Mouse (Mus musculus) adrenal gland, postnatal 10 days (tissue): Measurements from ENCODE around the gene Hist1h4k. TPM values are rescaled to one million over a fixed set of nuclear protein-coding genes. Genes with fewer than 3 reads are reported as not detected.
A peak's percentile ranks its signal among the peaks of the same experiment; 100 is the strongest.
"Not testable (repeated sequence)": the region's sequence is repeated elsewhere in the genome, so short reads cannot be mapped to it uniquely, and the experiment has no call there.

Experiments used
- DNase-seq: peaks from one replicate; pipeline ENCODE4 v3.0.0; 2021; ENCODE audit warnings: mixed read lengths
- total RNA-seq, 2 experiments: library from RNA; stranded (reverse); gene quantifications; 2 replicates each; pipeline ENCODE4 v1.2.3; 2021

Gene Hist1h4k
- total RNA-seq, 2 experiments from 2014 or later: 688 to 818 TPM

DNA sequence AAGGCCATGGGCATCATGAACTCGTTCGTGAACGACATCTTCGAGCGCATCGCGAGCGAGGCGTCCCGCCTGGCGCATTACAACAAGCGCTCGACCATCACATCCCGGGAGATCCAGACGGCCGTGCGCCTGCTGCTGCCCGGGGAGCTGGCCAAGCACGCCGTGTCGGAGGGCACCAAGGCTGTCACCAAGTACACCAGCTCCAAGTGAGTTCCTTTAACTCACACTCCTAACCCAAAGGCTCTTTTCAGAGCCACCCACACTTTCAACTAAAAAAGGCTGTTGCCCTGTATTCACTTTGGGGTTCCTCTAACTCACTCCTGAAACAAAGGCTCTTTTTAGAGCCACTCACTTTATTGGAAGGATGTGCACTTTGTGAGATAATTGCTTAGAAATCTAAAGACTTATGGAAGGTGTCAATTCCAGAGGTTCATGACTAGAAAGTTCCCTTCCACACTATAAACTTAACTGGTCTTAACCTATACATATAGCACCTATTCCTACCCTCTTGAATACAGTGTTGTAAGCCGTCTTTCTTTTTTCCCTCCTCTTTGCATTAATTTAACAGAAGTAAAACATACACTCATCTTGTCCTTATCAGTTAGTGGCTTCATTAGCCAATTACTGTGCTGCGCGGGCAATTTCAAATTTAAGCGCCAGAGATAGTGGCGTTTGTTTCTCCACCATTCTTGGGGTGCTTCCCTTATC is 4.1 kb upstream of the Hist1h4k start:
- peak; percentile 65 for DNase-seq

DNA sequence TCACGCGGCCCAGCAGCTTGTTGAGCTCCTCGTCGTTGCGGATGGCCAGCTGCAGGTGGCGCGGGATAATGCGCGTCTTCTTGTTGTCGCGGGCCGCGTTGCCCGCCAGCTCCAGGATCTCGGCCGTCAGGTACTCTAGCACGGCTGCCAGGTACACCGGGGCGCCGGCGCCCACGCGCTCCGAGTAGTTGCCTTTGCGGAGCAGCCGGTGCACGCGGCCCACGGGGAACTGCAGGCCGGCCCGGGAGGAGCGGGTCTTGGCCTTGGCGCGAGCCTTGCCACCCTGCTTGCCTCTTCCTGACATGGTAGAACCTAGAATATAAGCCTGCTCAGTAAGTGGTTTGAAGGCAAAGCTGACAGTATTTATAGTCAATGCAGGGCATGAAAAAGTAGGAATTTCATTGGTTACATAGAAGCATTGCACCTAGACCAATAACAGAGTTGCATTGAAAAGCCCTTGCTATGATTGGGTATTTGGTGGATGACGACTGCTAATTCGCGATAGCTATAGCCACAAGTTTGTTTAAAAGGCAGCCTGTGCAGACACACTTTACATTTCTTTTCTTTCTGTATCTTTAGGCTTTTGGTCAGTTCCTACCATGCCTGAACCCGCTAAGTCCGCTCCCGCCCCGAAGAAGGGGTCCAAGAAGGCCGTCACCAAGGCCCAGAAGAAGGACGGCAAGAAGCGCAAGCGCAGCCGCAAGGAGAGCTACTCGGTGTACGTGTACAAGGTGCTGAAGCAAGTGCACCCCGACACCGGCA is 3.4 kb upstream of the Hist1h4k start, which contains the start of the genes Hist1h2ak and Hist1h2bn:
Gene Hist1h2ak, minus strand, starts transcription at position 304 of the 762 bp plus-strand sequence.
Gene Hist1h2bn, plus strand, starts transcription at position 600 of the 762 bp plus-strand sequence.
- peak; percentile 80 for DNase-seq

DNA sequence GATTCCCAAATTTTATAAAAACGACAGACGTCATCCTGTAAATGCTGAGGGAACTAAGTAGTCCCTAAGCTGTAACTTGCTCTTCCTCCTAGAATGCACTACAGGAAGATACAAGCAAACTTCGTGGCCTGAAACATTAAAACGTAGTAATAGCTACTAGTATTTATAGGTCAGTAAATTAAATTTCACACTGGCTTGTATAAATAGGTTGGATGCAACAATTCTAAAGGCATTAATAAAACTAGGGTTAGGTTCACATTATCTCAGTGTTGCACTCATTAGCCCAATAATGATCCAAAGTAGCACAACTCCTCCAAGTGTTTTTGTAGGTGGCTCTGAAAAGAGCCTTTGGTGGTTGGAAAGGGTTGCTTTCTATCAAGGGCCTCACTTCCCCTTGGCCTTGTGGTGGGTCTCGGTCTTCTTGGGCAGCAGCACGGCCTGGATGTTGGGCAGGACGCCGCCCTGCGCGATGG is 2.8 kb upstream of the Hist1h4k start:
- no peak for DNase-seq

DNA sequence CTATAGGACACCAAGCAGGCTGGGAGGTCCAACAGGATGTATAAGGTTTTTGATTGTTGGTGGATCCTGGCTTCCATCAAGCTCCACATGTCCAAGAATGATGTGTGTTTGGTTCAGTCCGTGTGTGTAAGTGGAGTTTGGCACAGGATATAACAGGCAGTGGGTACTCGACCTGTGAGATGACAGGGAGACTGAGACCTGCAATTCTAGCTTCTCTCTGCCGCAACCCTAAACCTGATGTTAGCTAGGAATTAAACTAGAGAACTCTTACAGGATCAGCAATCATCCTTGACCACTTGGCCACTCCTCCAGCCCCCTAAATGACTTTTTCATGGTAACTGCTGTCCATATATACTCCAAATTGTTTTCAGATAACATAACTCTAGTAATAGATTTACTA is 2.1 kb upstream of the Hist1h4k start:
- no peak for DNase-seq

DNA sequence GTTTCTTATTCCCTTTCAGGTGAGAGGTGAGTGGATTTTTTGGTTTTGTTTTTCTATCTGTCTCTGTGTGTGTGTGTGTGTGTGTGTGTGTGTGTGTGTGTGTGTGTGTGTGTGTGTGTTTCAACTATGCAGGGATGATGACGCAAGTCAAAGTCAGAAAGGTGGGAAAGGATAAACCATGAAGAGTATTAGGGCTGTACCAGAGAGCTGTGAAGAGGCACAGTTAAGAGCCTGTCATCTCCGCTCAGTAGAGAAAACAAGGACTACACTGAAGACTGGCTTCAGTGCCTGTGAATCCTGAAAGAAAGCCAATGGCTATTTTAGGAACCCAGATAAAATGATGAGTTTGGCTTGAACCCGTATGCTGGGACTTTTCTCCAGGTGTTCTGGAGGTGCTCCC is 1.5 kb upstream of the Hist1h4k start:
- no peak for DNase-seq

DNA sequence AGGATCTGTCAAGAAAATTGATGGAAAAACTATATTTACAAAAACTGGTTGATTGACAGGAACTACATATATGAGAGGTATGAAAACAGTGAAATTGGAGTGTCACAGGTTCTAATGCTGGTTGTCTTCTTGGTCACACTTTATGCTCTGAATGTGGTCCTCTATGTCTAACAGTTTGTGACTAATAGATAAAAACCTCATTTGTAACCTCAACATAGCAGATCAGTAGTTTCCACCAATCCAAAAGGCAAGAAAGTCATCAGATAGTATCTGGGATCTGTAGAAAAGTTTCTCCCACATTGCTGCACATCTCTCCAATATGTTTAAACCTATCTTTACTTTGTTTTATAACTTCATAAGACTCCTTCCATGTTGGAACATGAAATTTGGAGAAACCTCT is 1.1 kb upstream of the Hist1h4k start:
- no peak for DNase-seq

DNA sequence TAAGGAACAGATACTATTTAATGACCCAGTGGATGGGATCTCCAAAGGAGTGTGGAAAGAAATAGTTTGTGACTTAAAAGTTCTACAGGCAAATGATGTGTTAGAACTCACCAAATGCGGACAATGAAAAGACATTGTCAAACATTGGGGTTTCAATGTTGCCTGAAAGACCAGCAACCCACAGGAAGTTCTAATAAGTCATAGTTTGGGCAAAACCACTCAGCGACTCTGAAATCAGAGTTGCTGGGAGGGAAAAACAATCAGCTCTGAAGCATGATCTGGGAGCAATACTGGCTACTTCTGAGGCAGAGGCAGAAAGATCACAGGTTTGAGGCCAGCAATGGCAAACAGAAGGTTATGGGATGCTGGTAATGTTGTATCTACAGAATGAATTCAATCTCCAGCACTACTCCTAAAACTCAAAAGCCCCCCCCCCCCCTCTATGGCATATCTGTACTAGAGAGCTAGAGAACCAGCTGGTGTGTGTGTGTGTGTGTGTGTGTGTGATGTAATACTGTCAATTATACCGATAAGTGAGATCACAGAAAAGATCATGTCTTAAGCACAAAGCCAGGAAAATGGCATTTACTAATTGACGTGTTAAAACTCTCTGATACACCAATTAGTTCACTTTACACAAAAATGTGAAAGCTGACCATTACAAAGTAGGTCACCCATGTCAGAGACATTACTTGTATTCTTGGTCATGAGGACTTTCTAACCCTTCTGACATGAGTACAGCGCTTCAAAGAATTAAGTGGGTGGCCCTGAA is 732 bp downstream of the Hist1h4k start:
- DNase-seq: no peak

DNA sequence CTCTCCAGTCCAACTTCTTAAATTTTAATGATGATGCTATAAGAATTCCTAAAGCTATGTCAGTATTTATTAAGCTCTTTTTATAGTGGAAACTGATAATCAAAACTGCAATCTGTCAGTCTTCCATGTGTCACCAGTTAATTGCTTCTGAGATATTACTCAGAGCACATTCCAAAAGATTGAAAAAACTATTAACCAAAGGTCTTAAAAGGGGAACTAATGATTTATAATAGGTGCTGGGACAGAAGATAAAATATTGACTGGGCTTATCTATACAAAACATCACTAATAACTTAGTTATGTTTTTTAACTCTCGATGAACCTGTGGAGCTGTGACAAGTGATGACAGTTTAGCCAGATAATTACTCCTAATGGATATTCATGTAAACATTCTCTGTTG is 5.3 kb downstream of the Hist1h4k start:
- DNase-seq: no peak

DNA sequence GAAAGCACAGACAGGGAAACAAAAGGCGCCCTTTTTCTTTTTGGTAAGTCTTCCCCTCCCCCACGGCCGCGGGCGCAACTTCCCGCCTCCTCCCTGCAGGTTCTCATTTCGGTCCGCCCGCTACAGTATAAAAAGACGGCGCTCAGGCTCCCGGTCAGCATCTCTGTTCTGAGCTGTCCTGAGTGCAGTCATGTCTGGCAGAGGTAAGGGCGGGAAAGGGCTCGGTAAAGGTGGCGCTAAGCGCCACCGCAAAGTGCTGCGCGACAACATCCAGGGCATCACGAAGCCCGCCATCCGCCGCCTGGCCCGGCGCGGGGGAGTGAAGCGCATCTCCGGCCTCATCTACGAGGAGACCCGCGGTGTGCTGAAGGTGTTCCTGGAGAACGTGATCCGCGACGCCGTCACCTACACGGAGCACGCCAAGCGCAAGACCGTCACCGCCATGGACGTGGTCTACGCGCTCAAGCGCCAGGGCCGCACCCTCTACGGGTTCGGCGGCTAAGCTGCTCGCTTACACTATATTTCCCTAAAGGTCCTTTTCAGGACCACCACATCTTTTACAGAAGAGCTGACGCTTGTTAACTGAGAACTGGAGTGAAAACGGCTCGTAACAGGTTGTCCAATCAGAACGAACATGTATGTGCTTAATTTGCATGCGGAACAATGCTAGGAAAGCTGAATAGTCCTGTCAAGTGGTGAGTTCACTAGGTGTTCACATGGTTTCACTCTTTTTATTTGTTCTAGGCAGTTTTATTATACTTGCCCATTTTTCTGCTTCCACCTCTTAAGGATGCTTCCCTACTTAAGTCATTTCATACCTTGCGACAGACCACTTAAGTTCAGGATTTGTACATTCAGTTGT is 15.2 kb downstream of the Hist1h4k start, which contains the start of gene Hist1h4j:
Gene Hist1h4j, plus strand, starts transcription at position 159 of the 862 bp plus-strand sequence.
- DNase-seq: peak; percentile 83

DNA sequence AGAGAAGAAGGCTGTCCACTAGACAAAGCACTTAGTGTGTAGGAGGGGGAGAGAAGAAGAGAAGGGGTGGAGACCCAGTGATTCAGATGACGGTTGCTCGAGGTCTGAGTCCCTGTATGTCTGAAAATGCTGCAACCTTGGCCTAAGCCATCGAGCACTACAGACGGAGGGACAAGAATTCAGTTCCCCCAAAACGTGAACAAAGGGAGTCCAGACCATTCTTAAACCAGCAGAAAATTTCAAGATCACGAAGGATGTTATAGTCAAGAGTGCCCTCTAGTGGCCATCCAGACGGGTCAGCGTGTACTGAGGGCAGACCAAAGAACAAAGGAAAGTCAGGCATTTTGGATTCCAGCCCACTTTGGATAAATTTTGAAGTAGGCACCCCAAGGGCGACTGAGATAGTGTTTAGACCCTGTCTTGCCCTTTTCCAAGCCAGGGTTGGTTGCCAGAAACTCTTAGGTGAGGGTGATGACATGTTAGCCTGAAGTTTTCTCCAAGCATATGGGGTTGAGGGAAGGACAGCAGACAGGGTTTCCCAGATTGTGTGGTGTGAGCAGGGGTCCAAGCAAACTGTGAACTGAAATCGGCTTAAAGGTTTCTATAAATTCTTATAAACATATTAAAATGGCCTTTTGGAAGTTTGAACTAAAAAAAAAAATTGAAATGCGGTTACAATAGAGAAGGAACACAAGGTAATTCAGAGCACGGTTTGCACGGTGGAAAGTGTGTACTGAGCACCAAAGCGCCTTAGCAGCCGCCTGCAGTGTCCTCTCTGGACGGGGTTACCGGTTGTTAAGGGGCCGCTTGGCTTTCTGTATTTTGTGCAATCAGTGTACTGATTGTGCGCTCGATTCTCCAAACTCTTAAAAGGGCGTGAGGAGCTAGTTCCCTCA is 16.0 kb downstream of the Hist1h4k start:
- DNase-seq: peak; percentile 85

DNA sequence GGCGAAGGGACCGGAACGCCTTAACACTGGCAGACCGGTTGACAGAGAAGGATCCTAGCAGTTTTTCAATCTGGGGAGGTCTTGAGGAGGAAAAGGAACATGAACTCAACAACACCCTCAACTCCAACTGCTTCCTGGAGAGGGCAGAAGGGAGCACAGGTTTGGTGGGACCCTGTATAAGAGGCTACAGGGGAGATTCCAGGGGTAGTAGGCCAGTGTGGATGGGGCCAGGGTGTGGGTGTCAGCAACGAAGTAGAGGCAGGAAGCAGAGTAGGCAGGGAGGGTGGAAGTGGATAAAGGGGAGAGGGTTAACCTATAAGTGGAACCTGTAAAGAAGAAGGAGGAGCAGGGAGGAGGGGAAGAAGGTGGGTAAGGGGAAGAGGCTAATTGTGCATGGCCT is 16.8 kb downstream of the Hist1h4k start:
- no peak for DNase-seq

DNA sequence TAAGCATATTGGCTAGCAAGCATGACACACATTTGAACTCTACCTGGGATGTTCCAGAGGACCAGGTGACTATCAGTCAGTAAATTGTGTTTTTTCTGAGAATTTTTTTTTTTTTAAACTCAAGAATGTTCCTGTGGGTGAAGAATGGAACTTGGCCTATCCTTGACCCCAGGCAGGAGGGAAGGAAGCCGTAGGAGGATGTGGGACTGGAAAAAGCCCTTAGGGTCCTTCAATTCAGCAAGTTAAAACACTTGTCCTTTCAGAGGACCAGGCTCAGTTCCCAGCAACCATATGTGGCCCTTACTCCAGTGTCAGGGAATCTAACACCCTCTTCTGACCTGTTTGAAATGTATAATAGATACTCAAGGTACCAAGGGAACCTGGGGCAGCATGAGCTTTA is 20.8 kb downstream of the Hist1h4k start:
- DNase-seq: no peak

DNA sequence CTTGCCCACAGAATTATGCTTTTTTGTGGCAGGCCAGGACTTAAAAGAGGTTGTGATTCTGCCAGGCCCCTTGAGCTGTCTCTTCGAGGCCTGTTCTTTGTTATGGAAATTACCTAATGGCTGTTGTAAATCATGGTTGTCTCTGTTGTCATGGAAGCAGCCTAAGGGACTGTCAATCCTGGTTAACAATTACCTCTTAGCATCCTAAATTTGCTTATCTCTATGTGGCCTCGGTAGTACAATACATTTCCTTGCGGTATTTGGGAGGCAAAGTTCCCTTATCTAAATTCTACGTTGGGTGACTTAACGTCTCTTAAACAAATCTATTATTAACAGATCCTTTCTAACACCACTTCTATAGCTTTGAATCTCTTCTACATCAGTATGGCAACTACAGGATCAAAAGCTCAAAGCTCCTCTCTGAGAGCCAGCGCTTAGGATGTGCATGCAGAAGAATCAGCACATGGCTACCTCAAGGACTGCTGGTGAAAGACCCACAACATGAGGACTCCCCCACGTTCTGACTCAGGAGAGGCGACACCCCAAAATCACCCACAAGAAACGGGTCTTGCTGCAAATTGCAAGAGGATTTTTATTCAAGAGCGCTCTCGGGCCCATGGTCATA is 22.2 kb downstream of the Hist1h4k start:
- no peak for DNase-seq

DNA sequence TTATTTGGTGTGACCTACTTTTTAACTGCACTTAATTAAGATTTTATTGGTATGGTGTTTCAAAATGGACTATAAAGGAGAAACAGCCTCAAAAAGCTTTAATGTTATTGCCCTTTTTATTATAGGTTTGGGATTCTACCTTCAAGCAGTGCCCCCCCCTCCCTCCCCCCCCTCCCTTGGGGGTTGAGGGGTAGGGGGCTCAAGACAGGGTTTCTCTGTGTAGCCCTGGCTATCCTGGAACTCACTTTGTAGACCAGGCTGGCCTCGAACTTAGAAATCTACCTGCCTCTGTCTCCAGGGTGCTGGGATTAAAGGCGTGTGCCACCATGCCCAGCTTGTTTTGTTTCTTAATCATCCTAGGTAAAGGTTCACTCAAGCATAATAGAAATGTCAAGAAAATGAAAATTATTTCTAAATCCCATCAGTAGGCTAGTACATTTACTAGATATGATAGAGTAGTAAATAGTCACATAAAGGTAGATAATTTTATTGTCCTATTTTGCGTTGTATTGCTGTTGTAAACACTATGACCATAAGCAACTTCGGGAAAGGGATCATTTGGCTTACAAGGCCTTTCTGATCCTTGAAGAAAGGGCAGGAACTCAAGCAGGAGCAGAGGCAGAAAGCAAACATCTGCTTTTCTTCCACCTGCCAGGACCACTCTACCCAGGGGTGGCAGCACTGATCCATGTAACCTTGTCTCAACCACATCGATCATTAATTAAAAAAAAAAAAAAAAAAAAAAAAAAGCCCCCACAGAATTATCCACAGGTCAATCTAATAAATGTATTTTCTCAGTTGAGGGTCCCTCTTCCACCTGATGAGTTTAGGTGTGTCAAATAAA is 27.1 kb downstream of the Hist1h4k start:
- no peak for DNase-seq

DNA sequence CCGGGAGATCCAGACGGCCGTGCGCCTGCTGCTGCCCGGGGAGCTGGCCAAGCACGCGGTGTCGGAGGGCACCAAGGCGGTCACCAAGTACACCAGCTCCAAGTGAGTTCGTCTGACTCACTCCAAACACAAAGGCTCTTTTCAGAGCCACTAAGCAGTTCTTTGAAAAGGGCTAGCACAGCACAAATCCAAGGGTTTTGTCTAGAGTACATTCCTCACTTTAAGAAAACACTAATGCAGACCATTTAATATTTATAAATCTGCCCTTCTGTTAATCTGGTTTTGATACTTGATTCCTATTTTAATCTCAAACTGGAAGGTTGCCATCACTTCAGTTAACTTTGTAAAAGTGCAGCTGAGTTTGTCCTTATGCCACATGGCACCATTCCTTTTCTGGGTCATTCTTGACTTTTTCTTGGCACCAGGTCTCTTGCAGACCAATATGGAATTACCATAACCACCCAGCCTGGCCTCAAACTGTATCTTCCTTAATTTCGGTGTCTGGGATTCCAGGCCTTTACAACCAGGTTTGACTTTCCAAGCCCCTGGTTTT is 27.9 kb downstream of the Hist1h4k start:
- no peak for DNase-seq

DNA sequence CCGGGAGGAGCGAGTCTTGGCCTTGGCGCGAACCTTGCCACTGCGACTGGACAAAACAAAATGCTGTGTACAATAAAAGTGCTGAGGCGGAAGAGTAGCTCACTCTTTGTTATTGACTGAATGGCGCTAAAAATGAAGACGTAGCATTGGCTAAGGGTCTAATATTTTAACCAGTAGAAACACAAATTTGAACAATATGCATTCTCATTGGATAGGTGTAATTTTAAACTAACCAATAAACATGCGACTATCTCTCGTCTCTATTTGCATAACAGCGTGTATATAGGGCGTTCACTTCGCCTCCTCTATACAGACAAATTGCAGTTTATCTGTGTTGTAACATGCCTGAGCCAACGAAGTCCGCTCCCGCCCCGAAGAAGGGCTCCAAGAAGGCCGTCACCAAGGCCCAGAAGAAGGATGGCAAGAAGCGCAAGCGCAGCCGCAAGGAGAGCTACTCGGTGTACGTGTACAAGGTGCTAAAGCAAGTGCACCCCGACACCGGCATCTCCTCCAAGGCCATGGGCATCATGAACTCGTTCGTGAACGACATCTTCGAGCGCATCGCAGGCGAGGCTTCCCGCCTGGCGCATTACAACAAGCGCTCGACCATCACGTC is 28.4 kb downstream of the Hist1h4k start, which contains the start of gene Hist1h2bm:
Gene Hist1h2bm, plus strand, starts transcription at position 288 of the 616 bp plus-strand sequence.
- DNase-seq: peak; percentile 65

DNA sequence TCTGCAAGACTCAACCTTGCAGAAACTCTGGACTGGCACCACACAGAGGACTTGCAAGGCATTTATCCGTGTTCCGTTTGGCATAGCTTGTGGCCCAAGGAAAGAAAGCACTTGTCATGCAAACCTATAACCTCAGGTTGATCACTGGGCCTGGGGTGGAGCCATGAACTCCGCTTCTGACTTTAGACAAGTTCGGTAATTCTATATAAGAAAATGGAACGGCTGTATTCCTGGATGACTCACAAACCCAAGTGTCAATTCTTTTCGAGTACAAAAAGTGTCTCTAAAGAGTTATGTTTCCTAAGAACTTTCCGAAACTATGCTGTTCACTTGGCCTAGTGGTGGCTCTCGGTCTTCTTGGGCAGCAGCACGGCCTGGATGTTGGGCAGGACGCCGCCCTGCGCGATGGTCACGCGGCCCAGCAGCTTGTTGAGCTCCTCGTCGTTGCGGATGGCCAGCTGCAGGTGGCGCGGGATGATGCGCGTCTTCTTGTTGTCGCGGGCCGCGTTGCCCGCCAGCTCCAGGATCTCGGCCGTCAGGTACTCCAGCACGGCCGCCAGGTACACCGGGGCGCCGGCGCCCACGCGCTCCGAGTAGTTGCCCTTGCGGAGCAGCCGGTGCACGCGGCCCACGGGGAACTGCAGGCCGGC is 29.1 kb downstream of the Hist1h4k start:
- DNase-seq: not testable (repeated sequence)
